Mouse (Mus musculus): ENCODE data around the gene Lrmp. TPM values are rescaled to one million over a fixed set of nuclear protein-coding genes. Genes with fewer than 3 reads are reported as not detected.
"Not testable (repeated sequence)": the region's sequence is repeated elsewhere in the genome, so short reads cannot be mapped to it uniquely, and the experiment has no call there.

Gene Lrmp
- polyA plus RNA-seq, 1 experiment, result 1.0 TPM

- no peak for TF ChIP-seq CTCF (IDR thresholded peaks at IDR 0.05; ENCODE audit: borderline replicate concordance, extremely low read depth, insufficient read depth, insufficient read length)
- no peak for TF ChIP-seq POLR2A (IDR thresholded peaks at IDR 0.05; ENCODE audit: borderline replicate concordance, extremely low read depth, insufficient read depth, insufficient read length, poor library complexity, severe bottlenecking)
- no peak for DNase-seq (ENCODE audit: low read depth)
These were observed 7.9 kb downstream of the Lrmp start for GRCm38 (mm10) chr6:145123136-145124060.

GRCm38 (mm10) chr6:145124621-145125020 lies 9.2 kb downstream of the Lrmp start:
- DNase-seq (ENCODE audit: low read depth), result no peak
- TF ChIP-seq CTCF (IDR thresholded peaks at IDR 0.05; ENCODE audit: borderline replicate concordance, extremely low read depth, insufficient read depth, insufficient read length) (no peak), POLR2A (IDR thresholded peaks at IDR 0.05; ENCODE audit: borderline replicate concordance, extremely low read depth, insufficient read depth, insufficient read length, poor library complexity, severe bottlenecking) (no peak)

- TF ChIP-seq CTCF (IDR thresholded peaks at IDR 0.05; ENCODE audit: borderline replicate concordance, extremely low read depth, insufficient read depth, insufficient read length), result no peak
- no peak for TF ChIP-seq POLR2A (IDR thresholded peaks at IDR 0.05; ENCODE audit: borderline replicate concordance, extremely low read depth, insufficient read depth, insufficient read length, poor library complexity, severe bottlenecking)
- DNase-seq (ENCODE audit: low read depth), result peak; percentile 31
These were observed 10.2 kb downstream of the Lrmp start for GRCm38 (mm10) chr6:145125591-145126113.

- TF ChIP-seq POLR2A (IDR thresholded peaks at IDR 0.05; ENCODE audit: borderline replicate concordance, extremely low read depth, insufficient read depth, insufficient read length, poor library complexity, severe bottlenecking), result no peak
- TF ChIP-seq CTCF (IDR thresholded peaks at IDR 0.05; ENCODE audit: borderline replicate concordance, extremely low read depth, insufficient read depth, insufficient read length), result 0 out of 2 replicates have a peak, but pooled peaks have one; percentile 3
- no peak for DNase-seq (ENCODE audit: low read depth)
These were observed 12.2 kb downstream of the Lrmp start for GRCm38 (mm10) chr6:145127652-145128051.

GRCm38 (mm10) chr6:145129563-145129962 lies 14.1 kb downstream of the Lrmp start:
- TF ChIP-seq CTCF (IDR thresholded peaks at IDR 0.05; ENCODE audit: borderline replicate concordance, extremely low read depth, insufficient read depth, insufficient read length) (no peak), POLR2A (IDR thresholded peaks at IDR 0.05; ENCODE audit: borderline replicate concordance, extremely low read depth, insufficient read depth, insufficient read length, poor library complexity, severe bottlenecking) (no peak)
- DNase-seq (ENCODE audit: low read depth), result no peak

GRCm38 (mm10) chr6:145131991-145132390 lies 16.5 kb downstream of the Lrmp start:
- TF ChIP-seq CTCF (IDR thresholded peaks at IDR 0.05; ENCODE audit: borderline replicate concordance, extremely low read depth, insufficient read depth, insufficient read length), result no peak
- no peak for TF ChIP-seq POLR2A (IDR thresholded peaks at IDR 0.05; ENCODE audit: borderline replicate concordance, extremely low read depth, insufficient read depth, insufficient read length, poor library complexity, severe bottlenecking)
- no peak for DNase-seq (ENCODE audit: low read depth)

- DNase-seq (ENCODE audit: low read depth), result not testable (repeated sequence)
These were observed 17.5 kb downstream of the Lrmp start for GRCm38 (mm10) chr6:145132969-145133368.

GRCm38 (mm10) chr6:145135295-145135694 lies 19.8 kb downstream of the Lrmp start:
- TF ChIP-seq CTCF (IDR thresholded peaks at IDR 0.05; ENCODE audit: borderline replicate concordance, extremely low read depth, insufficient read depth, insufficient read length) (no peak), POLR2A (IDR thresholded peaks at IDR 0.05; ENCODE audit: borderline replicate concordance, extremely low read depth, insufficient read depth, insufficient read length, poor library complexity, severe bottlenecking) (no peak)
- no peak for DNase-seq (ENCODE audit: low read depth)

GRCm38 (mm10) chr6:145135804-145136203 lies 20.4 kb downstream of the Lrmp start:
- DNase-seq (ENCODE audit: low read depth), result no peak
- TF ChIP-seq CTCF (IDR thresholded peaks at IDR 0.05; ENCODE audit: borderline replicate concordance, extremely low read depth, insufficient read depth, insufficient read length) (no peak), POLR2A (IDR thresholded peaks at IDR 0.05; ENCODE audit: borderline replicate concordance, extremely low read depth, insufficient read depth, insufficient read length, poor library complexity, severe bottlenecking) (no peak)

- TF ChIP-seq POLR2A (IDR thresholded peaks at IDR 0.05; ENCODE audit: borderline replicate concordance, extremely low read depth, insufficient read depth, insufficient read length, poor library complexity, severe bottlenecking) (no peak), CTCF (IDR thresholded peaks at IDR 0.05; ENCODE audit: borderline replicate concordance, extremely low read depth, insufficient read depth, insufficient read length) (no peak)
- DNase-seq (ENCODE audit: low read depth), result no peak
These were observed 21.4 kb downstream of the Lrmp start for GRCm38 (mm10) chr6:145136831-145137230.

GRCm38 (mm10) chr6:145139236-145139635 lies 23.8 kb downstream of the Lrmp start:
- no peak for TF ChIP-seq CTCF (IDR thresholded peaks at IDR 0.05; ENCODE audit: borderline replicate concordance, extremely low read depth, insufficient read depth, insufficient read length)
- TF ChIP-seq POLR2A (IDR thresholded peaks at IDR 0.05; ENCODE audit: borderline replicate concordance, extremely low read depth, insufficient read depth, insufficient read length, poor library complexity, severe bottlenecking), result no peak
- no peak for DNase-seq (ENCODE audit: low read depth)
